Mouse (Mus musculus) heart, embryonic 14.5 days (tissue): ENCODE measurements around the gene Shroom1. TPM values are rescaled to one million over a fixed set of nuclear protein-coding genes. Genes with fewer than 3 reads are reported as not detected.

Source experiments
- ATAC-seq: fragments of 200-750 bp; cut with Nextera tagmentation; 2 replicates; pipeline ENCODE4 v1.8.0; 2017; ENCODE audit warnings: low read depth, moderate TSS enrichment; ENCODE audit not compliant: insufficient number of reproducible peaks, insufficient read depth, low FRiP score
- H3K27ac ChIP-seq, 2 experiments: fragments of 200-500 bp in 1 of 2; fragments of 300-500 bp in 1 of 2; sonication (generic) in 1 of 2; replicated peaks in 1 of 2; 2 replicates each; pipeline ENCODE4 v1.5.1; 2012 to 2014; ENCODE audit warnings: low read depth in 2 of 2, low read length in 2 of 2, control low read depth in 1 of 2, mild to moderate bottlenecking in 1 of 2, mixed read lengths in 1 of 2; ENCODE audit not compliant: control insufficient read depth in 1 of 2, insufficient read depth in 1 of 2
- H3K27me3 ChIP-seq: fragments of 300-500 bp; sonication (generic); 2 replicates; pipeline ENCODE4 v1.6.1; 2014; ENCODE audit warnings: mild to moderate bottlenecking, low read length, control low read depth; ENCODE audit not compliant: control insufficient read depth, insufficient read depth
- H3K36me3 ChIP-seq: fragments of 300-500 bp; sonication (generic); 2 replicates; pipeline ENCODE4 v1.6.1; 2014; ENCODE audit warnings: mild to moderate bottlenecking, control low read depth, low read length, mixed read lengths; ENCODE audit not compliant: control insufficient read depth, insufficient read depth
- H3K4me1 ChIP-seq, 2 experiments: fragments of 200-500 bp in 1 of 2; fragments of 300-500 bp in 1 of 2; sonication (generic) in 1 of 2; 2 replicates each; pipeline ENCODE4 v1.6.1; 2012 to 2014; ENCODE audit warnings: low read length in 2 of 2, control low read depth in 1 of 2, mixed read lengths in 1 of 2; ENCODE audit not compliant: control insufficient read depth in 2 of 2, insufficient read depth in 2 of 2
- H3K4me2 ChIP-seq: fragments of 300-500 bp; sonication (generic); 2 replicates; pipeline ENCODE4 v1.6.1; 2014; ENCODE audit warnings: mild to moderate bottlenecking, low read length
- H3K4me3 ChIP-seq, 2 experiments: fragments of 200-500 bp in 1 of 2; fragments of 300-500 bp in 1 of 2; sonication (generic) in 1 of 2; 2 replicates each; pipeline ENCODE4 v1.5.1; 2012 to 2014; ENCODE audit warnings: low read length in 2 of 2, mild to moderate bottlenecking in 2 of 2, control low read depth in 1 of 2, low read depth in 1 of 2, moderate library complexity in 1 of 2; ENCODE audit not compliant: control insufficient read depth in 1 of 2, insufficient read depth in 1 of 2
- H3K9ac ChIP-seq: fragments of 300-500 bp; sonication (generic); 2 replicates; pipeline ENCODE4 v1.6.1; 2014; ENCODE audit warnings: mild to moderate bottlenecking, low read length
- H3K9me3 ChIP-seq: fragments of 300-500 bp; sonication (generic); 2 replicates; pipeline ENCODE4 v1.6.1; 2016; ENCODE audit warnings: low read length, control low read depth; ENCODE audit not compliant: control insufficient read depth
- WGBS: fragments of 180-500 bp; shearing (Covaris S2); extraction: QIAGEN DNeasy Blood & Tissue Kit; methylation state at CpG from one replicate; pipeline ENCODE4 v1.1.7; 2014; 5-methylcytosine and 5-hydroxymethylcytosine counted together
- polyA plus RNA-seq: library from polyadenylated mRNA; unstranded; fragments of >200 nt; fragmentation: Nextera tagmentation; extraction: Ambion mirVana; gene quantifications from 2 replicates; pipeline ENCODE4 v1.2.1, GENCODE M21; 2014

The Shroom1 gene
- polyA plus RNA-seq, 1 experiment from 2014 or later, result 2.5 TPM

GRCm38 (mm10) chr11:53446183-53446582, 10.8 kb upstream of the Shroom1 start:
- no peak overlapping the region for H3K27ac ChIP-seq
- no peak overlapping the region for H3K4me2 ChIP-seq
- no peaks in the 10 kb centered on the region for H3K36me3 ChIP-seq
- no peaks in the 10 kb centered on the region for H3K27me3 ChIP-seq
- H3K9ac ChIP-seq, result no peak overlapping the region
- 90% methylated on average over 13 of the region's 13 CpGs for WGBS
- ATAC-seq, result no peak
- no peak overlapping the region for H3K4me3 ChIP-seq
- no peaks in the 10 kb centered on the region for H3K9me3 ChIP-seq
- H3K4me1 ChIP-seq, result peaks cover 8 to 12% of the 10 kb centered on the region in 2 experiments; a peak in 3 of 4 replicates

GRCm38 (mm10) chr11:53447996-53448395, 9.0 kb upstream of the Shroom1 start:
- Histone ChIP-seq H3K4me1 (peaks cover 3 to 4% of the 10 kb centered on the region in 2 experiments; a peak in 2 of 4 replicates), H3K27me3 (no peaks in the 10 kb centered on the region), H3K36me3 (no peaks in the 10 kb centered on the region), H3K4me2 (no peak overlapping the region), H3K9ac (no peak overlapping the region), H3K9me3 (no peaks in the 10 kb centered on the region), H3K4me3 (no peak overlapping the region), H3K27ac (no peak overlapping the region)
- ATAC-seq, result no peak
- 83% methylated on average over 8 of the region's 8 CpGs for WGBS

GRCm38 (mm10) chr11:53448529-53448928, 8.5 kb upstream of the Shroom1 start:
- Histone ChIP-seq H3K4me3 (no peak overlapping the region), H3K9ac (no peak overlapping the region), H3K4me1 (peaks cover 3 to 4% of the 10 kb centered on the region in 2 experiments; a peak in 2 of 4 replicates), H3K36me3 (no peaks in the 10 kb centered on the region), H3K27ac (no peak overlapping the region), H3K9me3 (no peaks in the 10 kb centered on the region), H3K4me2 (no peak overlapping the region), H3K27me3 (no peaks in the 10 kb centered on the region)
- no peak for ATAC-seq
- WGBS, result 72% methylated on average over 1 of the region's 1 CpGs

GRCm38 (mm10) chr11:53450070-53450705, 6.8 kb upstream of the Shroom1 start:
- H3K27ac ChIP-seq, result no peak overlapping the region
- H3K36me3 ChIP-seq, result no peaks in the 10 kb centered on the region
- no peaks in the 10 kb centered on the region for H3K9me3 ChIP-seq
- H3K4me1 ChIP-seq, result peaks cover 3 to 4% of the 10 kb centered on the region in 2 experiments; a peak in 2 of 4 replicates
- no peak for ATAC-seq
- no peak overlapping the region for H3K4me2 ChIP-seq
- no peak overlapping the region for H3K9ac ChIP-seq
- H3K27me3 ChIP-seq, result no peaks in the 10 kb centered on the region
- no peak overlapping the region for H3K4me3 ChIP-seq
- 28% methylated on average over 15 of the region's 15 CpGs for WGBS

GRCm38 (mm10) chr11:53451361-53451760, 5.6 kb upstream of the Shroom1 start:
- no peaks in the 10 kb centered on the region for H3K36me3 ChIP-seq
- peaks cover 0 to 4% of the 10 kb centered on the region in 2 experiments; a peak in 2 of 4 replicates for H3K4me1 ChIP-seq
- no peaks in the 10 kb centered on the region for H3K9me3 ChIP-seq
- 55% methylated on average over 2 of the region's 2 CpGs for WGBS
- no peak overlapping the region for H3K4me2 ChIP-seq
- no peak overlapping the region for H3K9ac ChIP-seq
- H3K4me3 ChIP-seq, result no peak overlapping the region
- no peak overlapping the region for H3K27ac ChIP-seq
- no peak for ATAC-seq
- no peaks in the 10 kb centered on the region for H3K27me3 ChIP-seq

GRCm38 (mm10) chr11:53452396-53452795, 4.6 kb upstream of the Shroom1 start:
- H3K9ac ChIP-seq, result no peak overlapping the region
- H3K27ac ChIP-seq, result no peak overlapping the region
- H3K36me3 ChIP-seq, result no peaks in the 10 kb centered on the region
- 92% methylated on average over 9 of the region's 9 CpGs for WGBS
- ATAC-seq, result no peak
- no peaks in the 10 kb centered on the region for H3K9me3 ChIP-seq
- H3K4me1 ChIP-seq, result peaks cover 0 to 4% of the 10 kb centered on the region in 2 experiments; a peak in 2 of 4 replicates
- no peak overlapping the region for H3K4me3 ChIP-seq
- no peak overlapping the region for H3K4me2 ChIP-seq
- no peaks in the 10 kb centered on the region for H3K27me3 ChIP-seq

- 84% methylated on average over 5 of the region's 5 CpGs for WGBS
Measured at GRCm38 (mm10) chr11:53453031-53453430, 4.0 kb upstream of the Shroom1 start.

More at GRCm38 (mm10) chr11:53453031-53453430, 4.0 kb upstream of the Shroom1 start:
- Histone ChIP-seq H3K9me3 (no peaks in the 10 kb centered on the region), H3K27me3 (no peaks in the 10 kb centered on the region), H3K27ac (no peak overlapping the region), H3K9ac (no peak overlapping the region), H3K4me2 (no peak overlapping the region), H3K4me3 (no peak overlapping the region), H3K4me1 (peaks cover 0 to 4% of the 10 kb centered on the region in 2 experiments; a peak in 2 of 4 replicates), H3K36me3 (no peaks in the 10 kb centered on the region)
- no peak for ATAC-seq
